Mouse (Mus musculus) hindbrain, embryonic 12.5 days (tissue): ENCODE measurements around the gene 1700037H04Rik. TPM values are rescaled to one million over a fixed set of nuclear protein-coding genes. Genes with fewer than 3 reads are reported as not detected.

ENCODE experiments used
- ATAC-seq: fragments of 200-750 bp; cut with Nextera tagmentation; 2 replicates; pipeline ENCODE4 v1.8.0; 2017; ENCODE audit warnings: moderate TSS enrichment; ENCODE audit not compliant: low FRiP score
- H3K27ac ChIP-seq: fragments of 300-500 bp; sonication (generic); 2 replicates; pipeline ENCODE4 v1.5.1; 2016; ENCODE audit warnings: mild to moderate bottlenecking
- H3K27me3 ChIP-seq: fragments of 300-500 bp; sonication (generic); 2 replicates; pipeline ENCODE4 v1.6.1; 2016; ENCODE audit warnings: mild to moderate bottlenecking
- H3K36me3 ChIP-seq: fragments of 300-500 bp; sonication (generic); 2 replicates; pipeline ENCODE4 v1.6.1; 2016; ENCODE audit warnings: mild to moderate bottlenecking
- H3K4me1 ChIP-seq: fragments of 300-500 bp; sonication (generic); 2 replicates; pipeline ENCODE4 v1.6.1; 2016
- H3K4me2 ChIP-seq: fragments of 300-500 bp; sonication (generic); replicated peaks from 2 replicates; pipeline ENCODE4 v1.6.1; 2016; ENCODE audit warnings: mild to moderate bottlenecking
- H3K4me3 ChIP-seq: fragments of 300-500 bp; sonication (generic); 2 replicates; pipeline ENCODE4 v1.5.1; 2016; ENCODE audit warnings: mild to moderate bottlenecking
- H3K9ac ChIP-seq: fragments of 300-500 bp; sonication (generic); 2 replicates; pipeline ENCODE4 v1.6.1; 2016; ENCODE audit warnings: mild to moderate bottlenecking, moderate library complexity
- H3K9me3 ChIP-seq: fragments of 300-500 bp; sonication (generic); replicated peaks from 2 replicates; pipeline ENCODE4 v1.6.1; 2016; ENCODE audit warnings: mild to moderate bottlenecking
- WGBS: fragments of 180-500 bp; shearing (Covaris S2); methylation state at CpG from one replicate; pipeline ENCODE4 v1.1.7; 2016; 5-methylcytosine and 5-hydroxymethylcytosine counted together
- polyA plus RNA-seq: library from polyadenylated mRNA; unstranded; fragments of >200 nt; fragmentation: Nextera tagmentation; extraction: Ambion mirVana; gene quantifications from 2 replicates; pipeline ENCODE4 v1.2.1, GENCODE M21; 2016

1700037H04Rik gene
- polyA plus RNA-seq, 1 experiment from 2014 or later, result 89.7 TPM

DNA sequence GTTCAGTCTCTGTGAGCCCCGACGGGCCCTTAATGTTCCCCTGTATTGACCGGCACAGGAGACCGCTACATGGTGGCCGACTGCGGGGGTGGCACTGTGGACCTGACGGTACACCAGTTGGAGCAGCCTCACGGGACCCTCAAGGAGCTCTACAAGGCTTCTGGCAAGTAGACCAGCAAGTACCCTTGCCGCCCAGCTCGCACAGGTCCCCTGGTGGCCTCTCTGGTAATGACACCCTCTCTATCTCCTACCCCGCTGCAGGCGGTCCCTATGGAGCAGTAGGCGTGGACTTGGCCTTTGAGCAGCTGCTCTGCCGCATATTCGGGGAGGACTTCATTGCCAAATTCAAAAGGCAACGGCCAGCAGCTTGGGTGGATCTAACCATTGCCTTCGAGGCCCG lies 17.3 kb downstream of the 1700037H04Rik start:
- Histone ChIP-seq H3K4me2 (peak overlapping the region; percentile 22; the same call in 1 of the 2 replicates), H3K9me3 (no peaks in the 10 kb centered on the region), H3K9ac (no peak overlapping the region), H3K27me3 (no peaks in the 10 kb centered on the region), H3K4me1 (peaks cover 5% of the 10 kb centered on the region; the same call in 1 of the 2 replicates), H3K36me3 (peaks cover 45% of the 10 kb centered on the region), H3K4me3 (no peak overlapping the region), H3K27ac (no peak overlapping the region)
- 33% methylated on average over 18 of the region's 18 CpGs for WGBS
- peak; percentile 61 for ATAC-seq

DNA sequence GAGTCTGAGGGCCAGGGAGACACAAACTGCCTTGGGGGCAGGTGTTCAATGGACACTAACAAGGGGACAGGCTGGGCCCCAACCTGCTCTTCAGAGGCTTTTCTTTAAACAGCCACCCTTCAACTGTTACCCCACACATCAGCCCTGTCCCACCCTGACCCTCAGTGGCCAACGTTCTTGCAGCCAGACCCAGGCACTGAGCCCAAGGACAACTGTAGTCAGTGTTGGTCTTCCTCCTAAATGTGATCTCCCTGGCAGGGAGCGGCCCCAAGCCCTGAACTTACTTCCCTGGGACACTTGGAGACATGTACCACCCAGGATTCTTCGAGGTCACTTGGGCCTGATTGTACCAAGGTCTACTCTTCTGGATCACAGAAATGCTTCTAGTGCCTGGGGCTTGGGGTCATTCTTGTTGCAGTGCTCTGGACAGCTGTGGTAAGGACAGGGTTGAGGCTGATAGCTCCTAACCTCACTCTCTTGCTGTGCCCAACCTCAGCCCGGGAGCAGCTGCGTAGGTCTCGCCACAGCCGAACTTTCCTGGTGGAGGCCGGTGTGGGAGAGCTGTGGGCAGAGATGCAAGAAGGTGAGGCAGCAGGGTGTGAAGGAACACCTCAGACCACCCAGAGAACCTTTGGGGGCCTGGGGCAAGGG lies 18.4 kb downstream of the 1700037H04Rik start:
- Histone ChIP-seq H3K4me2 (no peak overlapping the region), H3K27me3 (no peaks in the 10 kb centered on the region), H3K27ac (no peak overlapping the region), H3K4me1 (peaks cover 5% of the 10 kb centered on the region; the same call in 1 of the 2 replicates), H3K9me3 (no peaks in the 10 kb centered on the region), H3K4me3 (no peak overlapping the region), H3K36me3 (peaks cover 34% of the 10 kb centered on the region), H3K9ac (no peak overlapping the region)
- no peak for ATAC-seq
- 90% methylated on average over 8 of the region's 8 CpGs for WGBS

DNA sequence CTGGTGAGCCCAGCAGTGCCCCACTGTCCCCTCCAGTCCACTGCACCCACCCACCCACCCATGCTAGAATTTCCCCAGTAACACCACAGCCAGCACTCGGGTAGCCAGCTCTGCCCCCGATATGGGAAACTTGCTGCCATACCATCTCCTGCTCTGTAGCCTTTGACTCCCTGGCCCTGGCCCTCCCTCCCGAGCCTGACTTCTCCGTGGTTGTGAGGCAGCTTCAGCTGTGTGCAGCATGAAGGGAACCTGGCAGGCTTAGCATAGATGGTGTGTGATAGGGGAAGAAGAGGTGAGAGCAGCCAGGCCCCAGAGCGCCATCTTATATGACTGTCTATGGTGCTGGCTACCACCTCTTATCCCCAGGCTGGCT lies 19.4 kb downstream of the 1700037H04Rik start:
- Histone ChIP-seq H3K4me1 (peaks cover 5% of the 10 kb centered on the region; the same call in 1 of the 2 replicates), H3K4me2 (no peak overlapping the region), H3K9ac (no peak overlapping the region), H3K4me3 (no peak overlapping the region), H3K27me3 (no peaks in the 10 kb centered on the region), H3K36me3 (peaks cover 25% of the 10 kb centered on the region), H3K27ac (no peak overlapping the region), H3K9me3 (no peaks in the 10 kb centered on the region)
- WGBS, result 77% methylated on average over 5 of the region's 5 CpGs
- ATAC-seq, result no peak

DNA sequence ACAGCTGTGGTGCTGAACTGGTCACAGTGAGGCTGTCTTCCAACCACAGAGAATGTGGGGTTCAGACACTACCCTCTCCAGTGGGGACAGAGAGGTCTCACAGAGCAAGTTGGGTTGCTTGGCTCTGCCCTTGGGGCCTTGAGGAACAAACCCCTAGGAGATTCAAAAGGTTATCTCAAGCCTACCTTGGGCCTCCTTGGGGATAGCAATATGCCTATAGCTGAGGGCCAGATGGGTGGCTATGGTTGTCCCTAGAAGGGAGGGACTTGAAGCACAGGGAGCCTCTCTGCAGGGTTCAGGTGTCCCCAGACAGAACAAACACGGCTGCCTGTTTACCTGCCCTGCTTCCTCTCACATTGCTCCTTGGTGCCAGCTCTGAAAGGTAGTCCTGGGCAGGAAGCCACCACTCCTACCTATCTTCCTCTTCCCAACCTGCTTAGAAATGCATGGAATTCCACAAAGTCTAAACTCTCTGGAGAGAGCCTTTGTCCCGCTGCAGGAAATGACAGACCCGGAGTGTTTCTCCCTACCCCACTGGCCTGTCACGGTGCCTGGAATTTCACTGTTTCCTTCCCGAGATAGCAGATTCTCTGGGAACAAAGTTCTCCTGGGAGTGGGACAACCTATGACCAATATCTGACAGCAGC lies 19.9 kb downstream of the 1700037H04Rik start:
- ATAC-seq, result no peak
- peaks cover 5% of the 10 kb centered on the region; the same call in 1 of the 2 replicates for H3K4me1 ChIP-seq

DNA sequence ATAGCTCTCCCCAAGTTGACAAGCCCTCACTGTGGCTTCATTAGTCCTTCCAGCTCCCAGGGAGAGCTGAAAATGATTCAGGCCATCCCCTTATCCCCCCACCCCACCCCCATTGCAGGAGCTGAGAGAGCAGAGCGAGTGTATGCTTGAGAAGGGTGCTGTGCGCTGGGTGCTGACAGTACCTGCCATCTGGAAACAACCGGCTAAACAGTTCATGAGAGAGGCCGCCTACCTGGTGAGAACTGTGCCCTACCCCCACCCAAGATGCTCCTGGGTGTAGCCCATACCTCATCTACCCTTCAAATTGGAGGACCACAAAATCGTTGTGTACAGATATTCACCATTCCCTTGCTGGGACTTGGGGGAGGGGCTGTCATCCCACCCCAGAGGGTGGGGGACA lies 20.6 kb downstream of the 1700037H04Rik start:
- H3K27me3 ChIP-seq, result no peaks in the 10 kb centered on the region
- no peak overlapping the region for H3K9ac ChIP-seq
- 96% methylated on average over 5 of the region's 5 CpGs for WGBS
- H3K27ac ChIP-seq, result no peak overlapping the region
- H3K36me3 ChIP-seq, result peaks cover 12% of the 10 kb centered on the region
- ATAC-seq, result no peak
- peaks cover 5% of the 10 kb centered on the region; the same call in 1 of the 2 replicates for H3K4me1 ChIP-seq
- H3K4me3 ChIP-seq, result no peak overlapping the region
- H3K4me2 ChIP-seq, result no peak overlapping the region
- no peaks in the 10 kb centered on the region for H3K9me3 ChIP-seq

More for the DNA sequence above, 19.9 kb downstream of the 1700037H04Rik start:
- Histone ChIP-seq H3K36me3 (peaks cover 20% of the 10 kb centered on the region), H3K27me3 (no peaks in the 10 kb centered on the region), H3K9ac (no peak overlapping the region), H3K27ac (no peak overlapping the region), H3K4me2 (no peak overlapping the region), H3K9me3 (no peaks in the 10 kb centered on the region), H3K4me3 (no peak overlapping the region)
- whole genome bisulfite sequencing, result 64% methylated on average over 5 of the region's 5 CpGs

DNA sequence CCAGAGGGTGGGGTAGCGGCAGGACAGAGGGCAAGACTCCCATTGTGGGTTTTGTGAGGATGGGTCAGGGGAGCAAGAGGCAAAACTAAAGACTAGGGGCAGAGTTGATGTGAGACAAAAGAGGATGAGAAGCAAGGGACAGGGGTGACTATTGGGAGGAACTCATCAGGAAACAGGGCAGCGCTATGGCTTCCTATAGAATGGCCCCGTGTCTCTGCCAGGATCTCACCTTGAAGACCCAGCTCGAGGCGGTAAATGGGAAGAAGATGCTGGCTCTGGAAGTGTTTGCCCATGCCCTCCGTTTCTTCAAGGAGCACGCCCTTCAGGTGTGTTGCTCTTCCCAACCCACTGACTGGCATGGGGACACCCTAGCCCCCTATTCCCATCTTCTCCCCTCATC lies 21.1 kb downstream of the 1700037H04Rik start:
- peaks cover 10% of the 10 kb centered on the region; the same call in 1 of the 2 replicates for H3K36me3 ChIP-seq
- H3K9ac ChIP-seq, result no peak overlapping the region
- no peak overlapping the region for H3K4me2 ChIP-seq
- WGBS, result 78% methylated on average over 7 of the region's 7 CpGs
- no peak overlapping the region for H3K27ac ChIP-seq
- no peaks in the 10 kb centered on the region for H3K9me3 ChIP-seq
- no peaks in the 10 kb centered on the region for H3K27me3 ChIP-seq
- ATAC-seq, result no peak
- peaks cover 5% of the 10 kb centered on the region; the same call in 1 of the 2 replicates for H3K4me1 ChIP-seq
- no peak overlapping the region for H3K4me3 ChIP-seq

DNA sequence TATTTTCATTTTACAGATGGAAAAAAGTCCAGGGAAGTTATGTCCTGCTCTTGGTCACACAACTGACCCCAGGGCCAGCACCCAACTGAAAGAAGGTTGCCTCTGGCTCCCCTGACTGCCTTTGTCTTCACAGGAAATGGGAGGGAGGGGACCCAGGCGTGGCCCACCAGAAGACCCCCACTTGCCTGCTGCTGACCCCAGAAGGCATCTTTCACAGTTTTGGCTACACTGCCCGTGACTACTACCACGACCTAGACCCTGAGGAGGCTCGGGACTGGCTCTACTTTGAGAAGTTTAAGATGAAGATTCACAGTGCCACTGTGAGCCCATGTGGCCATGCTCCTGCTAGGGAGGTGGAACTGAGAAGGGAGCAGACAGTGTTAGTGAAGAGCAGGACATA lies 21.6 kb downstream of the 1700037H04Rik start:
- no peak for ATAC-seq

DNA sequence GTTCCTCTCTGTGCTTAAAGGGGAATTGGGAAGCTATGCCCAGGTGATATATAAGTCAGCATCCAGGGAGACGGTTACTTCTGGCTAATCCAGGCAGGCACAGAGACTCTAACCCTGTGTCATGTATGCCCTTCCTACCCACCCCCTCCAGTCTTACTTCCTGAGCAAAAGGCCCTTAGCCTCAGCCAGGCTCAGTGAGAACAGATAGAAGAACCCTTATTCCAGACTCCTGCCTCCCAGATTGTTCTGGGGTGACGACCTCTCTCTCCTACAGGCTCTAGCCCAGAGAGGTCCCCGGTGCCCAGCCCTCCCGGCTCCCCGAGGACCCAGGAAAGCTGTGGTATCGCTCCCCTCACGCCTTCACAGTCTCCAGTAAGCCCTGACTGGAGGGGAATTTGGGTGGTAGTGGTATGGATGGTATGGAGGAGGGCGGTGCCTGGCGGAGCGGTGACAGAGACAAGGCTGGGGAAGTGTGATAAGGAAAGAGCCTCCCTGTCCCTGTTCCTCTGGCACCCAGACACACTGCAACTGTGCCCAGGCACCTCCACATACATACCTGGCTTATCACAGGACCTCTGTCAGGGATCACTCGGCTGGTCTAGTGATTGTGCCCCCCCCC lies 24.3 kb downstream of the 1700037H04Rik start:
- H3K9me3 ChIP-seq, result no peaks in the 10 kb centered on the region
- H3K9ac ChIP-seq, result no peak overlapping the region
- H3K4me3 ChIP-seq, result no peak overlapping the region
- H3K36me3 ChIP-seq, result no peaks in the 10 kb centered on the region
- no peak overlapping the region for H3K4me2 ChIP-seq
- H3K27ac ChIP-seq, result no peak overlapping the region
- no peak for ATAC-seq
- no peaks in the 10 kb centered on the region for H3K4me1 ChIP-seq
- 70% methylated on average over 11 of the region's 11 CpGs for WGBS
- no peaks in the 10 kb centered on the region for H3K27me3 ChIP-seq

More for the DNA sequence above, 21.6 kb downstream of the 1700037H04Rik start:
- Histone ChIP-seq H3K9me3 (no peaks in the 10 kb centered on the region), H3K27me3 (no peaks in the 10 kb centered on the region), H3K4me1 (peaks cover 3% of the 10 kb centered on the region; the same call in 1 of the 2 replicates), H3K9ac (no peak overlapping the region), H3K27ac (no peak overlapping the region), H3K4me2 (no peak overlapping the region), H3K36me3 (peaks cover 5% of the 10 kb centered on the region; the same call in 1 of the 2 replicates), H3K4me3 (no peak overlapping the region)
- 70% methylated on average over 4 of the region's 4 CpGs for WGBS

DNA sequence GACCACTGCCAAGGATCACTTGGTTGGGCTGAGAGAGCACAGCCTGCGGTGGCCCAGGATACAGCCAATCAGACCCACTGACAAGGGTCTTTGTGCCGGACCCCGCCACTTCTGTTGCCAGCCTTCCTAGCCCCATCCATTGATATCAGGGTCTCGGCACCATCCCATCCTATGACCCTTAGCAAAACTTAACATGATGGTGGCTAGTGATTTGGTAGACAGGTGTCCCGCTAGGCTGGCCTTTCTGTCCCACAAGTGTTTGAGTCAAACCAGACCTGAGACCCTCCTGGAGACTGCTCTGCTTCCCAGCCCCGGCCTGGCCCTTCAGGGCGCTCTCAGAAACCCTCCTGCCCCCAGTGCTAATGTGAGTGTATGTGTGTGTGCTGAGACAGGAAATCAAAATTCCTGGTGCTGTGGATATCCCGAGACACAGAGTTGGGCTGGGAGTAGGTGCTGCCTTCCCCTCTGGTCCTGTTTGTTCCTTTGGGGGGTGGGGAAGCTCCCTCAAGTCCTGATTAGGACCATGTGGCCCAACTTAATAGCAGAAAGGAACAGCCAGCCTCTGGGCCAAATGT lies 25.0 kb downstream of the 1700037H04Rik start:
- 74% methylated on average over 8 of the region's 8 CpGs for WGBS
- no peak for ATAC-seq
- Histone ChIP-seq H3K4me2 (no peak overlapping the region), H3K27me3 (no peaks in the 10 kb centered on the region), H3K9ac (no peak overlapping the region), H3K4me1 (no peaks in the 10 kb centered on the region), H3K9me3 (no peaks in the 10 kb centered on the region), H3K4me3 (no peak overlapping the region), H3K36me3 (no peaks in the 10 kb centered on the region), H3K27ac (no peak overlapping the region)

DNA sequence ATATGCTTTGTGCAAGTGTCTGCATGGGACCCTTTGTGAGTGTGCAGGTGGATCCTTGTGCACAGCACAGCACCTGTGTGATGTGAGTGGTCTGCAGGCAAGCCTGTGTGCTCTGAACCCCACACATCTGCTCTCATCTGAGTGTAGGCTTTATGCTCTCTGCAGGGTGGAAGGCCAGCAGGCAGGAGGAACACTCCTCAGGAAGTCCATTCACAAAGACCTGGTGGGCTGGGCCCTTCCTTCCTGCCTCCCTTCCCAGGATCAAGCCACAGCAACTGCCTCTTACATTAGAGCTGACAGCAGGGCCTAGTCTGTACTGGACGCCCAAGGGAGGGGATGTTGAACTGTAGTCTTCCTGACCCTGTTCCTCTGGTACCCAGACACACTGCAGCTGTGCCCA lies 25.5 kb downstream of the 1700037H04Rik start:
- no peak for ATAC-seq
- H3K4me1 ChIP-seq, result no peaks in the 10 kb centered on the region
- 54% methylated on average over 1 of the region's 1 CpGs for WGBS
- H3K4me3 ChIP-seq, result no peak overlapping the region
- H3K4me2 ChIP-seq, result no peak overlapping the region
- no peaks in the 10 kb centered on the region for H3K27me3 ChIP-seq
- H3K27ac ChIP-seq, result no peak overlapping the region
- no peaks in the 10 kb centered on the region for H3K9me3 ChIP-seq
- H3K36me3 ChIP-seq, result no peaks in the 10 kb centered on the region
- no peak overlapping the region for H3K9ac ChIP-seq

DNA sequence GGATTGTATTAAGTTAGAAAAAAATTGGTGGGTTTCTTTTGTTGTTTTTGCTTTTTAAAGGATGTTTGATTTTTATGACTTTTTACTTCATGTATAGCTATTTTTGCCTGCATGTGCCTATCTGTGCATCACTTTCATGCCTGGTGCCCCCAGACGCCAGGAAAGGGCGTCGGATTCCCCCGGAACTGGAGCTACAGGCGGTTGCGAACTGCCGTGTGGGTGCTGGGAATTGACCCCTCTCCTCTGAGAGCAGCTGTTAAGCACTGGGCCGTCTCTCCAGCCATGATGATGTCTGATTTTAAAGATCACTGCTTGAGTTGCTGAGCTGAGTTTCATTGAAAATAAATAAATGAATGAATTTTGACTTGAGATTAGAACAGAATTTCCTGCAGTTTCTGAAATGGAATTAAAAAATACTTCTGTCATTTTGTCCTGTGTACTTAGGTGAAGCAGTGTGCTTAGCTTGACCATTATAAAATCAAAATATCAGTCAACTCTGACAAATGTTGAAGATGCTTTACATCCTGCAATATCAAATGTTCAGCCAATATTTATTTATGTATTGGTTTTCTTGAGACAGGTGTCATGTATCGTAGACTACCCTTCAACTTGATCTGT lies 26.8 kb downstream of the 1700037H04Rik start, which contains the start of gene Gm11037:
Gm11037 (plus strand) TSS at position 568 of the 618 bp plus-strand sequence.
- peaks cover 3% of the 10 kb centered on the region; the same call in 1 of the 2 replicates for H3K4me1 ChIP-seq
- 80% methylated on average over 9 of the region's 9 CpGs for WGBS
- H3K36me3 ChIP-seq, result no peaks in the 10 kb centered on the region
- H3K9me3 ChIP-seq, result no peaks in the 10 kb centered on the region
- no peak within 1 kb of the TSS for H3K4me3 ChIP-seq
- no peak within 1 kb of the TSS for H3K9ac ChIP-seq
- H3K27ac ChIP-seq, result no peak within 1 kb of the TSS
- no peaks in the 10 kb centered on the region for H3K27me3 ChIP-seq
- no peak within 1 kb of the TSS for H3K4me2 ChIP-seq
- no peak for ATAC-seq
